Mouse (Mus musculus) right cerebral cortex, postnatal 4 days (tissue): ENCODE results near the gene Neu4.
"Not testable (repeated sequence)": the region's sequence is repeated elsewhere in the genome, so short reads cannot be mapped to it uniquely, and the experiment has no call there.

ENCODE experiments used
- DNase-seq: peaks from one replicate; pipeline ENCODE4 v3.0.0-alpha.2; 2022

Neu4 gene

GRCm38 (mm10) chr1:94053530-94054216 is 33.4 kb downstream of the Neu4 start:
- no peak for DNase-seq

DNA sequence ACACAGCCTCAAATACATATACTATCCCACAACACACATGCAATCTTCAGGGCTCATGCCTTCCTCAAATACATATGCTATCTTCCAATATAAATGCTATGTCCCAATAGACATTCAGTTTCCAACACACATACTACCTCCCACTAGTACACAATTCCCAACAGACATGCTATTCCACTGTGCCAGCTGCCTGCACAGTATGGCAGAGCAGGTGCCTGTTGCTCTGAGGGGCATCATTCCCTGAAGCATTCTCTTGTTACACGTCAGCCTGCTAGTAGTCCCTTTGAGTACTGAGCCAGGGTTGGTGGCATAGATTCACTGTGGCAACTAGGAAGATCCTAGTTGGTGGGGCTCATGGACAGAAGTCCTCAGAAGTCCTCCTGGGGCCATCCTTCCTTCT is 34.2 kb downstream of the Neu4 start:
- no peak for DNase-seq

DNA sequence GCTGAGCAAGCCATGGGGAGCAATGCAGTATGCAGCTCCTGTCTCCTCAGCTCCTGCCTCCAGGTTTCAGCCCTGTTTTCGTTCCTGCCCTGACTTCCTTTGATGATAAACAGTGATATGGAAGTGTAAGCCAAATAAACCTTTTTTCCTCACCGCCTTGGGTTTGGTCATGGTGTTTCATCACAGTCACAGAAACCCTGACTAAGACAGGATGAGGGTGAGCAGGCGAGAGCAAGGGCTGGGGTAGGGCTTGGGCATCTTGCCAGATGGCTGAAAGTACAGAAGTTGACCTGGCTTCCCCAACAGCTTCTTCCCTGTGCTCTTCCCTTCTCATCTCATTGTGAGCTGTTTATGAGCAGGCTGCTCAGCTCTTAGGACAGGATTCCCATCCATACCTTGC is 35.7 kb downstream of the Neu4 start:
- DNase-seq, result no peak

DNA sequence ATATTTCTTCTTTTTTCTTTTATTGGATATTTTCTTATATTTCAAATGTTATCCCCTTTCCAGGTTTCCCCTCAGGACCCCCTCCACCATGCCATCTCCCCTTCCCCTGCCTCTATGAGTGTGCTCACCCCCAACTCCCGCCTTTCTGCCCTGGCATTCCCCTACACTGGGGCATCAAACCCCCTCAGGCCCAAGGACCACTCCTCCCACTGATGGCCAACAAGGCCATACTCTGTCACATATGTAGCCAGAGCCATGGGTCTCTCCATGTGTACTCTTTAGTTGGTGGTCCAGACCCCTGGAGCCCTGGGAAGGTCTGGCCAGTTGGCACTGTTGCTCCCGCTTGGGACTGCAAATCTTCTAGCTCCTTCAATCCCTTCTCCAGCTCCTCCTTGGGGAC is 37.1 kb downstream of the Neu4 start:
- no peak for DNase-seq

- not testable (repeated sequence) for DNase-seq
Measured at GRCm38 (mm10) chr1:94058281-94058680, 38.0 kb downstream of the Neu4 start.

DNA sequence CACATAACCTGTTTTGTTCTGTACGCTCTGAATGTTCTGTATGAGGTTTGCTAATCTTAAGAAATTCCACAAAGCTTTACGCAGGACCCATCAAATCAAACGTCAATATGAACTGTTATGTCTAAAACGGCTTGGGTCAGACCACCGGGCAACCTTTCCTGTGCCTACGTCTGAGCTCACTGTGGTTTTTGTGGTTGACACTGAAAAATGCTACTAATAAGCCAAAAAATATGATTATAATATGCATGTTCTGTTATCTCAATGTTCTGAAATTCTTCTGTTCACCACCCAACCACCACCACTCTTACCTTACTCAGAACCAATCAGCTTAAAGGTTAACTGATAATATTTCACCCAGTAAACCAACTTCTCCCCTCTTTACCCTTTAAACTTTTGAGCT is 54.5 kb downstream of the Neu4 start:
- DNase-seq, result no peak

- no peak for DNase-seq
Measured at GRCm38 (mm10) chr1:94076702-94077101, 56.5 kb downstream of the Neu4 start.
